Mouse (Mus musculus) adrenal gland, adult (tissue): ENCODE data around the gene Npcd.

Experiments used
- DNase-seq, 2 experiments: peaks; one replicate each; pipeline ENCODE4 v3.0.0; 2022 to 2023; ENCODE audit warnings: low spot score in 1 of 2; ENCODE audit not compliant: inconsistent age in 2 of 2

Npcd gene

DNA sequence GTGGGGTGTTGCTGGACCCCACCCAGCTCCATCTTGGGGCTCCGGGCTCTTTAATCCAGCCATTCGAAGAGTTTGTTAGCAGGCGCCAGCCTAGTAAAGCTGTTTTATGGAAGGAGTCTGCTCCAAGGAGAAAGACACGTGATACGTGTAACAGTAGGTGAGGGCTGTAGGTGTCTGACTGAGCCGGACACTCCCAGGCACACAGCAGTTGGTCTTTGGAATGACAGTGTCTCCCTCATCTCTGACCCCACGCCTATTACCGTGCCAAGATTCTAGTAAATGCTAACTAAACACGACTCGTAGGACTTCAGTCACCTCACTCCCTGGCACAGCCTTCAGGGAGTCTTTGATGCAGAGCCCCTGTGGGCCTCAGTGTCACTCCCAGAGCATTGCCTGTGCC lies 88.7 kb downstream of the Npcd start:
- DNase-seq, result no peak

DNA sequence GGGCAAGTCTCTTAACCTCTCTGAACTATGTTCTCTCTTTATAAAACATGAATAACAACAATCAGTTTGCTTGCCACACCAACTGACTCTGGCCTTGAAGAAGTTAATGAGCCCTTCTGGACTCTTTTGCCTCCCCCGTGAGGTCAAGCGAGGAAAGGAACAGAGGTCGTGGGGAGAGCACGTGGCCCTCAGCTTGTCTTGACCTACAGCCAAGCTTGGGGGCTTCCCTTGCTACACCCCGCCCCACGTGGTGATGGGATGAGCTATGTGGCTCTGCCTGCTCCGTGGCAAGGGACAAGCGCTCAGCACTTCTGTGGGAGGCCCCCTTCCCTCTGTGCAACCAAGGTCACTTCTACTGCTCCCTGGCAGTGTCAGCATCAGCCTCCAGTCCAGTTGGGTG lies 89.3 kb downstream of the Npcd start:
- DNase-seq, result no peak

DNA sequence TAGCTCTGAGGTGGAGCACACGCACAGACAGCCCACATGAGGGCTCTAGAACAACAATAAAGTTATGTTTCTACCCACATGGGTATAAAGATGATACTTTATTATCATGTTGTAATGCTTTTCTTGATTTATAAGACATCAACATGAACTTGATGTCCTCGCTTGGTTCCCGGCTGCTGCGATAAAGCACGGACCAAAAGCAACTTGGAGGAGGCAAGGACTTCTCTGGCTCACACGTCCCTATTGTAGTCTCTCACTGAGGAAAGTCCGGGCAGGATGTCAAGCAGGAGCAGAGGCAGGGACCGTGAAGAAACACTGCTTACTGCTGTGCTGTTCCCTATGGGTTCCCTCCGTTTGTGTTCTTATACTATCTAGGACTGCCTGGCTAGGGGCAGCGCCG lies 90.0 kb downstream of the Npcd start:
- DNase-seq, result no peak

DNA sequence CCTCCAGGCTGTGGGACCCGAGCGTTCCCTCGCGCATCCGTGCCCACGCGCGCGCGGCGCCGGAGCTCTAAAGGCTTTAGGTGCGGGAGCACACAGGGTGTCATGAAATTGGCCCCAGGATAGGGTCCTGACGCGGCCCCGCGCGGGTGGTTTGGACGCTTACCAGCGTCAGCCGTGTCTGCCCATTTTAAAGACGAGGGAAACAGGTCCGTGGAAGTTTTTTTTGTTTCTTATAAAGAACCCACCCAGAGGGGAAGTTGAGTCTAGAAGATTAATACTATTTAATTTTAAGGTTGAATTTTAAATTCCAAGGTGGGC lies 91.4 kb downstream of the Npcd start:
- no peak for DNase-seq

DNA sequence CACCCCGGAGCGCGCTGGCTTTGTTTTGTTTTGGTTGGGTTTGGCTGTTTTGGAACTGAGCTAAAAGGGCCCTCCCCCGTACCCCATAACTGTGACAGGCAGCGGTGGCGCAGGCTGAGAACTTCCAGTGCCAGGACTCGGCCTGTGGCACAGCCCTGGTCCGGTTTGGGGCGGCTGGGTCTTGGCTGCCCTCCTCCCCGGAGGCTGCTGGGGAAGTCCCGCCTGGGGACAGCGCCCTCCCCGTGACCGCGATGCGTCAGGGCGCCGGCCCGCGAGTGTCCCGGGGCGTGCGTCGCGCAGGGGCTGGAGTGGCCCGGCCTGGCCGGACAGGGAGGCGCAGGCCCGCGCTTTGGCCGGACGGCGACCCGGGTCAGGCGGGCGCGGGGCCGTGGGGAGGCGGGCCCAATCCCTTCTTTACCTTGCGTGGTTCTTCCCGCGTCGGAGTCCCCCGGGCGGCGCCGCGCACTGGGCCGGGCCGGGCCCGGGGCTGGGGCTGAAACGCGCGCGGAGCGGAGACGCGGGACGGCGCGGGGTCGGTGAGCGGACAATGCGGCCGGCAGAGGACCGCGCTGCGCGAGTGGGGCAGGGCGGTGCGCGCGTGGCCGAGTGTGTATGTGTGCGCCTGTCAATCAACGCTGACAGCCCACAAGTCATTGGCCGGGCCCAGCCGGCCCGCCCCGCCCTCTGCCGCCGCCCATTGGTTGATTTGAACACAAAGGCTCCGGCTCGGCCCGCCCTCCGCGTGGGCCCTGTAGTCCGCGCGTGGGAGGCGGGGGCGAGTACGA lies 91.9 kb downstream of the Npcd start, which contains the start of gene Sun2:
Gene Sun2 (minus strand): TSS at position 616 of the 785 bp plus-strand sequence.
- peak; percentile 91 to 95 for DNase-seq

DNA sequence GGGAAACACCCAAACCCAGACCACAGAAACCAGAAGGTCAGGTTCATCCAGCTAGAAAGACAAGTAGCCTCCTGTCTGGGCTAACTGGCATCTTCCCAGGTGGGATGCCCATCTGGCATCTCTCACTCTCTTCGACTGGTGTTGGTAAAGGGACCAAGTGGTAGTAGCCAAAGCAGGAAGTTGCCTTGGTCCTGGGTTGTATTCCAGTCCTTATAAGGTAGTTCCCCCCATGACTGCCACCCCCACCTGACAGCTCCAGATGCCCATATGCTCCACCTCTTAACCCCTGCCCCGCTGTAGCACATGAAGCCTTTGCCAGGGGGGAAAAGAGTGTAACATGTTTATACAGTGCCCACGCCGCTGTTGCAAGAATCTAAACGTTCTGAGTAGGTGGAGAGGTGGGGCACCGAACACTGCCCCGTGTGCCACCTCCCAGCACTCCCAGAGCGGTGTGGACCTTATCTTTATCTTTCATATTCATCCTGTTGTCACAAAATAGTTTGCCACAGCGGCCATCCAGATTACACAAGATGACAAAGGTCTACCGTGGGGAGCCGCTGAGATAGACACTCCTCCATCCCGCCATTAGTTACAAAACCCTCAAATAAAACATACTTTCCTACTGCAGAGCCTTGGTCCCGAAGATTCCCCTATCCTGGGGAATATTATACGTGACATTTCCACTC lies 92.7 kb downstream of the Npcd start:
- DNase-seq, result peak in 1 of 2 experiments; percentile 50

DNA sequence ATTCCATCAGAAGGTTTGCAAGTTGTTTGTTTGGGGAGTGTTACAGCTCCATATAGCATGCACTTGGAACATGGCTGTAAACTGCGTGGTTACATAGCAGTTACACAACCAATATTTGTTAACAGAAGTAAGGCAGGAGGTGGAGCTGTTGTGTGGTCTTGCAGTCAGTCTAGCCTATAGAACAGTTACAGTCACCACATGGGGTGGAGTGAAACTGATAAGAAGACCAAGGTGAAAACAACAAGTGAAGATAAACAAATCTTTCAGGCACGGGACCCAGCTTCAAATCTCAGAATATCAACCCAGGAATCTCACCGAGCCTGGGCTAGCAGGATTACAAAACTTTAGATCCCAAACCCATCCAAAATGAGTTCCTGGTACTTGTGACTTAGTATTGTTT lies 93.3 kb downstream of the Npcd start:
- no peak for DNase-seq
